Mouse (Mus musculus): ENCODE measurements around the gene Ebp.

Ebp gene

GRCm38 (mm10) chrX:8192126-8192639 lies 1.1 kb downstream of the Ebp start:
- DNase-seq (ENCODE audit: low read depth, low spot score) = peak; percentile 8

- no peak for DNase-seq (ENCODE audit: low read depth, low spot score)
Observed at GRCm38 (mm10) chrX:8182871-8183540, 10.3 kb downstream of the Ebp start.

GRCm38 (mm10) chrX:8179646-8180045 lies 13.7 kb downstream of the Ebp start:
- DNase-seq (ENCODE audit: low read depth, low spot score) = no peak

- no peak for DNase-seq (ENCODE audit: low read depth, low spot score)
Observed at GRCm38 (mm10) chrX:8178871-8179270, 14.4 kb downstream of the Ebp start.

- peak; percentile 94 for DNase-seq (ENCODE audit: low read depth, low spot score)
Observed at GRCm38 (mm10) chrX:8175504-8176385, 17.6 kb downstream of the Ebp start, which contains the start of gene Tbc1d25. Gene Tbc1d25, minus strand, starts transcription at chrX:8176181.

- no peak for DNase-seq (ENCODE audit: low read depth, low spot score)
Observed at GRCm38 (mm10) chrX:8175169-8175503, 18.2 kb downstream of the Ebp start.

GRCm38 (mm10) chrX:8167716-8168647 lies 25.3 kb downstream of the Ebp start:
- no peak for DNase-seq (ENCODE audit: low read depth, low spot score)

GRCm38 (mm10) chrX:8164471-8164870 lies 28.8 kb downstream of the Ebp start:
- no peak for DNase-seq (ENCODE audit: low read depth, low spot score)

- no peak for DNase-seq (ENCODE audit: low read depth, low spot score)
Observed at GRCm38 (mm10) chrX:8163076-8163475, 30.2 kb downstream of the Ebp start.

- peak; percentile 94 for DNase-seq (ENCODE audit: low read depth, low spot score)
Observed at GRCm38 (mm10) chrX:8145153-8145991, 47.9 kb downstream of the Ebp start, which contains the start of gene Rbm3. Gene Rbm3, minus strand, starts transcription at chrX:8145880.

- peak; percentile 7 for DNase-seq (ENCODE audit: low read depth, low spot score)
Observed at GRCm38 (mm10) chrX:8143750-8144149, 49.6 kb downstream of the Ebp start.

- DNase-seq (ENCODE audit: low read depth, low spot score) = no peak
Observed at GRCm38 (mm10) chrX:8142948-8143347, 50.4 kb downstream of the Ebp start.

GRCm38 (mm10) chrX:8141058-8141457 lies 52.3 kb downstream of the Ebp start:
- no peak for DNase-seq (ENCODE audit: low read depth, low spot score)

- DNase-seq (ENCODE audit: low read depth, low spot score) = no peak
Observed at GRCm38 (mm10) chrX:8140446-8140845, 52.9 kb downstream of the Ebp start.

GRCm38 (mm10) chrX:8139480-8139879 lies 53.8 kb downstream of the Ebp start:
- DNase-seq (ENCODE audit: low read depth, low spot score) = no peak

- DNase-seq (ENCODE audit: low read depth, low spot score) = peak; percentile 26
Observed at GRCm38 (mm10) chrX:8135886-8136285, 57.4 kb downstream of the Ebp start.
